Mouse (Mus musculus) MEL (cell line): ENCODE results near the gene Srbd1. TPM values are rescaled to one million over a fixed set of nuclear protein-coding genes. Genes with fewer than 3 reads are reported as not detected.

Experiments used
- DNase-seq: peaks from one replicate; pipeline ENCODE4 v3.0.0; 2011; ENCODE audit warnings: low read depth, low spot score
- H3K27ac ChIP-seq: 2 replicates; pipeline ENCODE4 v1.5.1; 2012; ENCODE audit warnings: low read depth, mild to moderate bottlenecking, control low read depth, low read length, moderate library complexity; ENCODE audit not compliant: control insufficient read depth
- H3K27me3 ChIP-seq, 2 experiments: fragments of 150-350 bp in 1 of 2; sonication (generic) in 1 of 2; 2 replicates each; pipeline ENCODE4 v1.6.1; 2012; ENCODE audit warnings: low read length in 2 of 2, mild to moderate bottlenecking in 2 of 2, improper control_type of control experiment in 1 of 2, moderate library complexity in 1 of 2; ENCODE audit not compliant: insufficient read depth in 2 of 2, control insufficient read depth in 1 of 2
- H3K36me3 ChIP-seq, 2 experiments: 2 replicates each; pipeline ENCODE4 v1.6.1; 2012 to 2014; ENCODE audit warnings: low read length in 2 of 2, improper control_type of control experiment in 1 of 2, inconsistent platforms in 1 of 2, mild to moderate bottlenecking in 1 of 2; ENCODE audit not compliant: insufficient read depth in 2 of 2, control insufficient read depth in 1 of 2
- H3K4me1 ChIP-seq, 2 experiments: fragments of 150-350 bp in 1 of 2; sonication (generic) in 1 of 2; 2 replicates each; pipeline ENCODE4 v1.6.1; 2012; ENCODE audit warnings: low read length in 2 of 2, improper control_type of control experiment in 1 of 2, mild to moderate bottlenecking in 1 of 2; ENCODE audit not compliant: insufficient read depth in 2 of 2, control insufficient read depth in 1 of 2
- H3K4me3 ChIP-seq, 2 experiments: fragments of 150-350 bp in 1 of 2; sonication (generic) in 1 of 2; 2 replicates each; pipeline ENCODE4 v1.5.1; 2012; ENCODE audit warnings: low read depth in 2 of 2, low read length in 2 of 2, mild to moderate bottlenecking in 2 of 2, moderate library complexity in 2 of 2, control low read depth in 1 of 2, improper control_type of control experiment in 1 of 2; ENCODE audit not compliant: control insufficient read depth in 1 of 2, insufficient read depth in 1 of 2
- H3K79me2 ChIP-seq: 2 replicates; pipeline ENCODE4 v1.6.1; 2012; ENCODE audit warnings: mild to moderate bottlenecking, low read length, moderate library complexity; ENCODE audit not compliant: control insufficient read depth, poor library complexity, insufficient read depth
- H3K9ac ChIP-seq: 2 replicates; pipeline ENCODE4 v1.6.1; 2012; ENCODE audit warnings: low read depth, mild to moderate bottlenecking, control low read depth, low read length, moderate library complexity; ENCODE audit not compliant: control insufficient read depth, poor library complexity, severe bottlenecking
- H3K9me3 ChIP-seq: fragments of 150-350 bp; sonication (generic); replicated peaks from 2 replicates; pipeline ENCODE4 v1.6.1; 2012; ENCODE audit warnings: mild to moderate bottlenecking, low read length, improper control_type of control experiment, moderate library complexity; ENCODE audit not compliant: insufficient read depth
- BHLHE40 ChIP-seq: IDR thresholded peaks from 2 replicates; pipeline ENCODE4 v1.6.1; 2012; ENCODE audit warnings: low read depth, mild to moderate bottlenecking, inconsistent platforms, low read length, improper control_type of control experiment, borderline replicate concordance
- CHD1 ChIP-seq: IDR thresholded peaks from 2 replicates; pipeline ENCODE4 v1.6.1; 2012; ENCODE audit warnings: low read depth, mild to moderate bottlenecking, inconsistent platforms, low read length, improper control_type of control experiment
- CHD2 ChIP-seq: IDR thresholded peaks from 2 replicates; pipeline ENCODE4 v1.6.1; 2011; ENCODE audit warnings: low read length, improper control_type of control experiment
- E2F4 ChIP-seq: IDR thresholded peaks from 2 replicates; pipeline ENCODE4 v1.6.1; 2011; ENCODE audit warnings: low read depth, low read length, improper control_type of control experiment, borderline replicate concordance
- EP300 ChIP-seq, 2 experiments: IDR thresholded peaks; 2 replicates each; pipeline ENCODE4 v1.6.1; 2011; ENCODE audit warnings: improper control_type of control experiment in 2 of 2, low read length in 2 of 2, low read depth in 1 of 2, mild to moderate bottlenecking in 1 of 2
- ETS1 ChIP-seq: IDR thresholded peaks from 2 replicates; pipeline ENCODE4 v1.6.1; 2012; ENCODE audit warnings: low read depth, mild to moderate bottlenecking, inconsistent platforms, low read length, improper control_type of control experiment, moderate library complexity
- GABPA ChIP-seq: IDR thresholded peaks from 2 replicates; pipeline ENCODE4 v1.6.1; 2012; ENCODE audit warnings: low read depth, mild to moderate bottlenecking, inconsistent platforms, low read length, improper control_type of control experiment, moderate library complexity
- GATA1 ChIP-seq: IDR thresholded peaks from 2 replicates; pipeline ENCODE4 v1.6.1; 2011; ENCODE audit warnings: low read depth, low read length, improper control_type of control experiment
- HCFC1 ChIP-seq: IDR thresholded peaks from 2 replicates; pipeline ENCODE4 v1.6.1; 2012; ENCODE audit warnings: low read depth, mild to moderate bottlenecking, inconsistent platforms, low read length, improper control_type of control experiment, moderate library complexity
- KAT2A ChIP-seq: conservative IDR thresholded peaks from 2 replicates; pipeline ENCODE4 v1.6.1; 2012; ENCODE audit warnings: low read depth, low read length, improper control_type of control experiment, inconsistent platforms
- MAFK ChIP-seq: IDR thresholded peaks from 2 replicates; pipeline ENCODE4 v1.6.1; 2011; ENCODE audit warnings: low read depth, mild to moderate bottlenecking, low read length, improper control_type of control experiment, borderline replicate concordance
- MAX ChIP-seq: IDR thresholded peaks from 2 replicates; pipeline ENCODE4 v1.6.1; 2011; ENCODE audit warnings: low read length, improper control_type of control experiment
- MAZ ChIP-seq: IDR thresholded peaks from 2 replicates; pipeline ENCODE4 v1.6.1; 2012; ENCODE audit warnings: low read depth, mild to moderate bottlenecking, inconsistent platforms, low read length, improper control_type of control experiment
- MXI1 ChIP-seq: IDR thresholded peaks from 2 replicates; pipeline ENCODE4 v1.6.1; 2011; ENCODE audit warnings: mild to moderate bottlenecking, low read depth, low read length, improper control_type of control experiment
- MYB ChIP-seq: IDR thresholded peaks from 2 replicates; pipeline ENCODE4 v1.6.1; 2011; ENCODE audit warnings: mild to moderate bottlenecking, low read depth, low read length, improper control_type of control experiment
- MYC ChIP-seq: IDR thresholded peaks from 2 replicates; pipeline ENCODE4 v1.6.1; 2011; ENCODE audit warnings: low read depth, mild to moderate bottlenecking, low read length, improper control_type of control experiment, moderate library complexity
- NELFE ChIP-seq: IDR thresholded peaks from 2 replicates; pipeline ENCODE4 v1.6.1; 2011; ENCODE audit warnings: low read depth, low read length, improper control_type of control experiment
- NRF1 ChIP-seq: IDR thresholded peaks from 2 replicates; pipeline ENCODE4 v1.6.1; 2014; ENCODE audit warnings: low read depth, mild to moderate bottlenecking, inconsistent platforms, low read length, improper control_type of control experiment, moderate library complexity; ENCODE audit not compliant: poor library complexity, insufficient read depth, severe bottlenecking
- POLR2AphosphoS2 ChIP-seq: IDR thresholded peaks from 2 replicates; pipeline ENCODE4 v1.6.1; 2011; ENCODE audit warnings: low read length, improper control_type of control experiment
- POLR2AphosphoS5 ChIP-seq: IDR thresholded peaks from 2 replicates; pipeline ENCODE4 v1.6.1; 2012; ENCODE audit warnings: low read depth, borderline replicate concordance, mild to moderate bottlenecking, inconsistent platforms, low read length, moderate library complexity, mixed read lengths
- RAD21 ChIP-seq: IDR thresholded peaks from 2 replicates; pipeline ENCODE4 v1.6.1; 2011; ENCODE audit warnings: mild to moderate bottlenecking, low read depth, low read length, improper control_type of control experiment
- SMC3 ChIP-seq: IDR thresholded peaks from 2 replicates; pipeline ENCODE4 v1.6.1; 2011; ENCODE audit warnings: low read depth, low read length, improper control_type of control experiment
- TAL1 ChIP-seq: IDR thresholded peaks from 2 replicates; pipeline ENCODE4 v1.6.1; 2012; ENCODE audit warnings: mild to moderate bottlenecking, inconsistent platforms, low read length, moderate library complexity, mixed read lengths
- TBP ChIP-seq: IDR thresholded peaks from 2 replicates; pipeline ENCODE4 v1.8.0; 2011; ENCODE audit warnings: low read depth, low read length, improper control_type of control experiment
- TCF12 ChIP-seq: IDR thresholded peaks from 2 replicates; pipeline ENCODE4 v1.6.1; 2014; ENCODE audit warnings: low read depth, mild to moderate bottlenecking, inconsistent platforms, low read length, improper control_type of control experiment, moderate library complexity
- UBTF ChIP-seq: IDR thresholded peaks from 2 replicates; pipeline ENCODE4 v1.6.1; 2012; ENCODE audit warnings: low read depth, mild to moderate bottlenecking, inconsistent platforms, low read length, improper control_type of control experiment, moderate library complexity, borderline replicate concordance; ENCODE audit not compliant: insufficient read depth
- USF1 ChIP-seq: IDR thresholded peaks from 2 replicates; pipeline ENCODE4 v1.6.1; 2014; ENCODE audit warnings: low read depth, mild to moderate bottlenecking, inconsistent platforms, low read length, improper control_type of control experiment, moderate library complexity
- USF2 ChIP-seq, 2 experiments: IDR thresholded peaks; 2 replicates each; pipeline ENCODE4 v1.6.1; 2011 to 2012; ENCODE audit warnings: improper control_type of control experiment in 2 of 2, low read length in 2 of 2, borderline replicate concordance in 1 of 2, inconsistent platforms in 1 of 2, low read depth in 1 of 2, mild to moderate bottlenecking in 1 of 2; ENCODE audit not compliant: insufficient read depth in 1 of 2
- ZKSCAN1 ChIP-seq: IDR thresholded peaks from 2 replicates; pipeline ENCODE4 v1.6.1; 2012; ENCODE audit warnings: low read depth, mild to moderate bottlenecking, inconsistent platforms, low read length, improper control_type of control experiment, moderate library complexity
- ZNF384 ChIP-seq: IDR thresholded peaks from 2 replicates; pipeline ENCODE4 v1.6.1; 2012; ENCODE audit warnings: low read depth, mild to moderate bottlenecking, inconsistent platforms, low read length, improper control_type of control experiment
- polyA plus RNA-seq, 2 experiments: library from polyadenylated mRNA; stranded (reverse) in 1 of 2; unstranded in 1 of 2; fragments of >175 nt in 1 of 2; fragments of >200 nt in 1 of 2; gene quantifications; 2 replicates each; pipeline versions ENCODE4 v1.2.1 to v1.2.4; 2012; ENCODE audit warnings: low replicate concordance in 2 of 2, low read depth in 1 of 2; ENCODE audit not compliant: insufficient read length in 2 of 2, insufficient read depth in 1 of 2, missing spikeins in 1 of 2
- total RNA-seq: library from RNA; depleted of rRNA; stranded (reverse); fragments of 300-350 nt; gene quantifications from 2 replicates; pipeline ENCODE4 v1.2.3, GENCODE M21; 2012

Gene Srbd1
- total and polyA plus RNA-seq, 3 experiments: 14.9 to 30.5 TPM; not detected in 1

GRCm38 (mm10) chr17:86175516-86175915 lies 30.5 kb upstream of the Srbd1 start:
- Histone ChIP-seq H3K27ac (no peak overlapping the region), H3K4me1 (peaks cover 3 to 24% of the 10 kb centered on the region in 2 experiments), H3K79me2 (no peaks in the 10 kb centered on the region; the same call in 1 of the 2 replicates), H3K36me3 (peaks cover 0 to 16% of the 10 kb centered on the region in 2 experiments; a peak in 2 of 4 replicates), H3K9me3 (no peaks in the 10 kb centered on the region), H3K4me3 (no peak overlapping the region), H3K9ac (no peak overlapping the region), H3K27me3 (no peaks in the 10 kb centered on the region)
- TF ChIP-seq ZNF384: peak; percentile 82
- no peak for TF ChIP-seq GABPA
- no peak for TF ChIP-seq HCFC1
- no peak for DNase-seq

GRCm38 (mm10) chr17:86170164-86170958 lies 25.4 kb upstream of the Srbd1 start:
- H3K79me2 ChIP-seq: peaks cover 9% of the 10 kb centered on the region
- H3K27ac ChIP-seq: no peak overlapping the region
- peaks cover 9 to 25% of the 10 kb centered on the region in 2 experiments for H3K4me1 ChIP-seq
- peak overlapping the region in 1 of 2 experiments; percentile 83; a peak in 1 of 4 replicates for H3K4me3 ChIP-seq
- H3K9me3 ChIP-seq: no peaks in the 10 kb centered on the region
- no peak overlapping the region for H3K9ac ChIP-seq
- H3K27me3 ChIP-seq: no peaks in the 10 kb centered on the region
- DNase-seq: peak; percentile 56
- peaks cover 0 to 20% of the 10 kb centered on the region in 2 experiments; a peak in 2 of 4 replicates for H3K36me3 ChIP-seq
- TF ChIP-seq MAFK (no peak), SMC3 (no peak), ZKSCAN1 (no peak), CHD2 (no peak), NRF1 (no peak), TAL1 (no peak), EP300 (IDR thresholded peaks at IDR 0.05; ENCODE audit: low read depth in 1 of 2, low read length in 2 of 2) (peak in 1 of 2 experiments; percentile 23; a peak in 2 of 4 replicates), MYB (no peak), USF1 (no peak), POLR2AphosphoS2 (no peak), GATA1 (peak; percentile 42; the same call in 1 of the 2 replicates), E2F4 (no peak), POLR2AphosphoS5 (no peak), RAD21 (no peak), CHD1 (no peak), ETS1 (no peak), NELFE (no peak), MXI1 (no peak), KAT2A (no peak), USF2 (IDR thresholded peaks at IDR 0.05; ENCODE audit: borderline replicate concordance in 1 of 2, insufficient read depth in 1 of 2, low read depth in 1 of 2, low read length in 2 of 2) (no peak), MAZ (no peak), BHLHE40 (peak; percentile 14; the same call in 1 of the 2 replicates), MYC (no peak), TCF12 (0 out of 2 replicates have a peak, but pooled peaks have one; percentile 19), UBTF (no peak), TBP (no peak), MAX (no peak)
